Mouse (Mus musculus) kidney, adult 2 months (tissue): Measurements from ENCODE around the gene Zbtb18. TPM values are rescaled to one million over a fixed set of nuclear protein-coding genes. Genes with fewer than 3 reads are reported as not detected.

ENCODE experiments used
- DNase-seq: peaks from one replicate; pipeline ENCODE4 v3.0.0; 2021
- H3K27ac ChIP-seq: fragments of 200-500 bp; 2 replicates; pipeline ENCODE4 v1.5.1; 2012; ENCODE audit warnings: low read depth, low read length, control low read depth, inconsistent platforms; ENCODE audit not compliant: insufficient read depth
- H3K27me3 ChIP-seq: fragments of 200-500 bp; replicated peaks from 2 replicates; pipeline ENCODE4 v1.6.1; 2012; ENCODE audit warnings: mild to moderate bottlenecking, moderate library complexity, low read length, inconsistent platforms; ENCODE audit not compliant: control insufficient read depth, insufficient read depth
- H3K36me3 ChIP-seq: fragments of 200-500 bp; 2 replicates; pipeline ENCODE4 v1.6.1; 2012; ENCODE audit warnings: mild to moderate bottlenecking, moderate library complexity, low read length, inconsistent platforms; ENCODE audit not compliant: control insufficient read depth, insufficient read depth
- H3K4me1 ChIP-seq: fragments of 200-500 bp; 2 replicates; pipeline ENCODE4 v1.6.1; 2011; ENCODE audit warnings: low read length; ENCODE audit not compliant: control insufficient read depth, insufficient read depth
- H3K4me3 ChIP-seq: fragments of 200-500 bp; 2 replicates; pipeline ENCODE4 v1.5.1; 2011; ENCODE audit warnings: mild to moderate bottlenecking, low read depth, low read length, control low read depth; ENCODE audit not compliant: insufficient read depth
- CTCF ChIP-seq: fragments of 200-500 bp; conservative IDR thresholded peaks from 2 replicates; pipeline ENCODE4 v1.5.1; 2011; ENCODE audit warnings: low read depth, mild to moderate bottlenecking, control low read depth, low read length, moderate library complexity, mixed read lengths; ENCODE audit not compliant: insufficient read depth, insufficient read length
- POLR2A ChIP-seq: fragments of 200-500 bp; IDR thresholded peaks from one replicate; pipeline ENCODE4 v1.6.1; 2011; ENCODE audit warnings: low read depth, low read length, control low read depth
- WGBS: fragments of 180-500 bp; shearing (Covaris S2); methylation state at CpG from one replicate; pipeline ENCODE4 v1.1.7; 2018; 5-methylcytosine and 5-hydroxymethylcytosine counted together
- polyA plus RNA-seq: library from polyadenylated mRNA; depleted of rRNA; stranded (reverse); fragments of >200 nt; gene quantifications from 2 replicates; pipeline ENCODE4 v1.2.3, GENCODE M21; 2012

Zbtb18 gene
- polyA plus RNA-seq, 1 experiment, result 12.7 TPM

- Histone ChIP-seq H3K27me3 (no peaks in the 10 kb centered on the region), H3K27ac (no peak overlapping the region), H3K4me3 (no peak overlapping the region), H3K4me1 (peaks cover 3% of the 10 kb centered on the region; the same call in 1 of the 2 replicates), H3K36me3 (peaks cover under 1% of the 10 kb centered on the region; the same call in 1 of the 2 replicates)
- WGBS, result 24% methylated on average over 8 of the region's 8 CpGs
- TF ChIP-seq POLR2A (no peak), CTCF (no peak)
- DNase-seq, result peak; percentile 60
These were observed 11.7 kb downstream of the Zbtb18 start for GRCm38 (mm10) chr1:177453806-177454205.

DNA sequence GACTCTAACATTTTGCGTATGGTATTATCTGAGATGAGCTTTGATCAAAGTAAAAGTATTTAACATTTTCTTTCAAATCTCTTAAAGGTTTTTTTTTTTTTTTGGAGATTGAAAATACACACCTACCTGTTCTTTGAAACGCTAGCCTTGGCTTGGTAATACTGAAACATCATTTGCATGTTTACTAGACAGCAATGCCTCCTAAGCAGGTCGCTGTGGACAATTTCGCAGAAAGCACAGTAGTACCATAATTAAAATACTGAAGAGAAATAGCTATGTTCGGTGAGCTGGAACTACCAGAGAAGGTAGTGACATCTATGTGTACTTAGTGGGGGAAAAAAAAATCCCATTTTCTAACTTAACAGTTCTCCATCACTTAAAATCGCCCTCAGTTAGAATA lies 12.3 kb downstream of the Zbtb18 start:
- H3K4me1 ChIP-seq, result peaks cover 3% of the 10 kb centered on the region; the same call in 1 of the 2 replicates
- 46% methylated on average over 6 of the region's 6 CpGs for WGBS
- H3K36me3 ChIP-seq, result no peaks in the 10 kb centered on the region
- TF ChIP-seq POLR2A, result no peak
- TF ChIP-seq CTCF, result no peak
- H3K27ac ChIP-seq, result no peak overlapping the region
- DNase-seq, result peak; percentile 52
- no peak overlapping the region for H3K4me3 ChIP-seq
- no peaks in the 10 kb centered on the region for H3K27me3 ChIP-seq

DNA sequence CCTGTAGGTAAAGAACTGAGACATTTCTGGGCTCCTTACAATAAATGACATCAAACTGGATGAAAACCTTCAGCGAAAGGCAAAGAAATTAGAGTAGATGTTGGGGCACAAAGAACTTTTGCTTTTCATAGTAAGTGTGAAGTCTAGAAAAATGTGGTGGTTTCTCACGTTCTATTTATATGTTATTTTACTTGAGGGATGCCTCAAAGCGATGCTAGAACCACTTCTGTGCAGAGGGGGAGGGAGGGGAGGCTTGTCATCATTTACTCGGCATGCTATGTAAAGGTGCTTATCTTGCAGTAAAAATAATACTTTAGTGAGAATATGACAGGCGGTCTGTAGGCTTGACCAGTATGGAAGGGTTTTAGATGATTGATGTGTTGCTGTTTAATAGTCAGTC lies 13.3 kb downstream of the Zbtb18 start:
- WGBS, result 85% methylated on average over 5 of the region's 5 CpGs
- Histone ChIP-seq H3K4me3 (no peak overlapping the region), H3K27me3 (no peaks in the 10 kb centered on the region), H3K4me1 (peaks cover 3% of the 10 kb centered on the region; the same call in 1 of the 2 replicates), H3K36me3 (no peaks in the 10 kb centered on the region), H3K27ac (no peak overlapping the region)
- DNase-seq, result no peak
- TF ChIP-seq CTCF (no peak), POLR2A (no peak)

GRCm38 (mm10) chr1:177456208-177456607 lies 14.1 kb downstream of the Zbtb18 start:
- H3K27me3 ChIP-seq, result no peaks in the 10 kb centered on the region
- DNase-seq, result no peak
- H3K4me1 ChIP-seq, result peaks cover 3% of the 10 kb centered on the region; the same call in 1 of the 2 replicates
- WGBS, result 98% methylated on average over 4 of the region's 4 CpGs
- no peak for TF ChIP-seq CTCF
- TF ChIP-seq POLR2A, result no peak
- no peak overlapping the region for H3K4me3 ChIP-seq
- H3K27ac ChIP-seq, result no peak overlapping the region
- no peaks in the 10 kb centered on the region for H3K36me3 ChIP-seq

GRCm38 (mm10) chr1:177456772-177457171 lies 14.6 kb downstream of the Zbtb18 start:
- Histone ChIP-seq H3K27me3 (no peaks in the 10 kb centered on the region), H3K4me1 (peaks cover 3% of the 10 kb centered on the region; the same call in 1 of the 2 replicates), H3K4me3 (no peak overlapping the region), H3K27ac (no peak overlapping the region), H3K36me3 (no peaks in the 10 kb centered on the region)
- DNase-seq, result no peak
- no peak for TF ChIP-seq POLR2A
- no peak for TF ChIP-seq CTCF
- WGBS, result 50% methylated on average over 4 of the region's 4 CpGs

DNA sequence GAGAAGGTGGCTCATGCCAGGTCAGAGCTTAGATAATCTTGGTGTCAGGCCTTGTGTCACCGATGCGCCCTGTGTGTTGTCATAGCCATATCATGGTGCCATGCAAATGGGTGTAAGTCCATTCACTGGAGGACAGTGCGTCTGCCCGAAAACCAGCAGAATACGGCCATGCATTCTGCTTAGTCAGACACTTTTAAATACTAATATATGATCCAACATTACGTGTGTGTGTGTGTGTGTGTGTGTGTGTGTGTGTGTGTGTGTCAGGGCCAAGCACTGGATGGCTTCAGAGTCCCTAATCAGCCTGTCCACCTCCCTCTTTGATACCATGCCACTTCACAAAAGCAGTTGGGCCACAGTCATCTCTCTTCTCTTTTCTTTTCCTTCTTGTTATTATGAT lies 15.8 kb downstream of the Zbtb18 start:
- Histone ChIP-seq H3K36me3 (no peaks in the 10 kb centered on the region), H3K27ac (no peak overlapping the region), H3K27me3 (no peaks in the 10 kb centered on the region), H3K4me3 (no peak overlapping the region), H3K4me1 (peaks cover 3% of the 10 kb centered on the region; the same call in 1 of the 2 replicates)
- WGBS, result 94% methylated on average over 6 of the region's 6 CpGs
- TF ChIP-seq CTCF, result no peak
- no peak for TF ChIP-seq POLR2A
- no peak for DNase-seq

DNA sequence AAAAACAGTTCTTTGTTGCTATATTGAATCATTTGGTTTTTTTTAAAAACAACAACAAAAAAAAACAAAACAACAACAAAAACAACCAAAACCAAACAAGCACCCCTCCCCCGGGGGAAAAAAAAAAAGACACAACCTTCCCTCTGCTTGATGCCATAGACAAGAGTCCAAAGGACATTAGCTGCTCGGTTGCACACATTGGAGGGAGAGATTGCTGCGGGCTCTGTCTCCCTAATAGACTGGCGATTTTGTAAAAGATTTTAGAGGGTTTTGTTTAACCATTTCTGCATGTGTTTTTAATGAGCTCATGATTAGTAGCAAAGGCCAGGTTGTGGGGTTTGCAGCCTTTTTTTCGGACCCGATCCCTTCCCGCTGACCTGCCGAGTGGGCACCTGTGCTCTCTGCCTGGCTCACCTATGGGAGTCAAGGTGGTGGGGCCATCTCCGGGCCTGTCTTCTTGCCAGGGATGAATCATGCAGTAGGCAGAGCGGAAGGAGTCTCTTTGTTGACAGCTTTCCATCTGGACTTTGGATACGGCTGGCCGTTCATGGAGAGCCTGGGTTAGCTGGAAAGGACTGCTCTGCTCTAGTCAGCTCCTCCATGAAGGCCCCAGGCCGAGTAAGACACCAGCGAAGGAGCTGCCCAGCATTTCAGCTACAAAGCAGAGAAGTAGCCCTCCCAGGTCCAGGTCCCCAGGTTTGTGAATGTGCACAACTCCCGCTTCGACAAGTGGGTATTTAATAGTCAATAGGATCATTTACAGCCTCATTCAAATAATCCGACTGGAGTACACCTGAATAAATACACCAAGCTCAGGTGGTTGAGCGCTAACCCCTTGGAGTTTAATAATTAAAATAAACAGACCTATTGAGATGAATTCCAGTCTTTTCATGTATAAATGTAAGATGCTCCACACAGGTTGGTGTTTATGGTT lies 16.6 kb downstream of the Zbtb18 start:
- peak overlapping the region; percentile 83 for H3K27ac ChIP-seq
- no peaks in the 10 kb centered on the region for H3K36me3 ChIP-seq
- H3K4me3 ChIP-seq, result peak overlapping the region; percentile 12; the same call in 1 of the 2 replicates

More for the DNA sequence above, 16.6 kb downstream of the Zbtb18 start:
- H3K4me1 ChIP-seq, result peaks cover 5% of the 10 kb centered on the region; the same call in 1 of the 2 replicates
- peak; percentile 92 for DNase-seq
- H3K27me3 ChIP-seq, result no peaks in the 10 kb centered on the region
- TF ChIP-seq CTCF, result no peak
- no peak for TF ChIP-seq POLR2A
- WGBS, result 51% methylated on average over 18 of the region's 18 CpGs
